Mouse (Mus musculus) adrenal gland, postnatal 4 days (tissue): ENCODE results near the gene P4ha2. TPM values are rescaled to one million over a fixed set of nuclear protein-coding genes. Genes with fewer than 3 reads are reported as not detected.

ENCODE experiments used
- DNase-seq, 2 experiments: peaks; one replicate each; pipeline ENCODE4 v3.0.0; 2021 to 2022; ENCODE audit warnings: low spot score in 2 of 2, mixed read lengths in 2 of 2
- long read RNA-seq, 2 experiments: library from polyadenylated mRNA; stranded (forward); transcript quantifications; one replicate each; pipeline ENCODE4 v2.0.0; 2021
- total RNA-seq, 2 experiments: library from RNA; stranded (reverse); gene quantifications; 2 replicates each; pipeline ENCODE4 v1.2.3; 2021

Gene P4ha2
- 10 to 100 TPM; 20.8 to 21.9 TPM for total RNA-seq
- long read RNA-seq, experiment 1, transcript P4ha2-202 (16 exons, 2,263 nt) = minor isoform, 6 of 31 reads
- long read RNA-seq, experiment 1, transcript P4ha2-201 (16 exons, 2,230 nt) = major isoform, 17 of 31 reads
- long read RNA-seq, experiment 1, partial matches to known transcripts = 4 of 31 reads
- long read RNA-seq, experiment 1, other reads (novel, unspliced or antisense) = 4 of 31 reads
- long read RNA-seq, experiment 2, transcript P4ha2-201 (16 exons, 2,230 nt) = major isoform, 17 of 46 reads
- long read RNA-seq, experiment 2, transcript P4ha2-202 (16 exons, 2,263 nt) = minor isoform, 12 of 46 reads
- long read RNA-seq, experiment 2, partial matches to known transcripts = 9 of 46 reads
- long read RNA-seq, experiment 2, other reads (novel, unspliced or antisense) = 8 of 46 reads

GRCm38 (mm10) chr11:54100045-54100691 is at the start of gene P4ha2:
Gene P4ha2, plus strand, starts transcription at chr11:54100095.
- DNase-seq = no peak

- no peak for DNase-seq
These were observed 49.7 kb upstream of the P4ha2 start for GRCm38 (mm10) chr11:54050205-54050604.

GRCm38 (mm10) chr11:54051161-54051560 is 48.7 kb upstream of the P4ha2 start:
- DNase-seq = no peak

- DNase-seq = no peak
These were observed 47.8 kb upstream of the P4ha2 start for GRCm38 (mm10) chr11:54052128-54052527.

- no peak for DNase-seq
These were observed 46.8 kb upstream of the P4ha2 start for GRCm38 (mm10) chr11:54053090-54053489.

- no peak for DNase-seq
These were observed 45.6 kb upstream of the P4ha2 start for GRCm38 (mm10) chr11:54054257-54054656.

GRCm38 (mm10) chr11:54056132-54056531 is 43.8 kb upstream of the P4ha2 start:
- no peak for DNase-seq

GRCm38 (mm10) chr11:54057428-54057827 is 42.5 kb upstream of the P4ha2 start:
- no peak for DNase-seq

GRCm38 (mm10) chr11:54058056-54058617 is 41.8 kb upstream of the P4ha2 start:
- DNase-seq = no peak

- DNase-seq = no peak
These were observed 41.3 kb upstream of the P4ha2 start for GRCm38 (mm10) chr11:54058643-54059042.

GRCm38 (mm10) chr11:54059526-54059925 is 40.4 kb upstream of the P4ha2 start:
- DNase-seq = no peak

- no peak for DNase-seq
These were observed 39.6 kb upstream of the P4ha2 start for GRCm38 (mm10) chr11:54060316-54060715.

- DNase-seq = peak; percentile 36 to 51
These were observed 37.7 kb upstream of the P4ha2 start for GRCm38 (mm10) chr11:54062086-54062752.

GRCm38 (mm10) chr11:54062753-54063471 is 37.0 kb upstream of the P4ha2 start:
- no peak for DNase-seq

- no peak for DNase-seq
These were observed 36.5 kb upstream of the P4ha2 start for GRCm38 (mm10) chr11:54063472-54063775.

GRCm38 (mm10) chr11:54064412-54064978 is 35.4 kb upstream of the P4ha2 start:
- no peak for DNase-seq

GRCm38 (mm10) chr11:54065106-54065914 is 34.6 kb upstream of the P4ha2 start:
- no peak for DNase-seq

GRCm38 (mm10) chr11:54065915-54066178 is 34.0 kb upstream of the P4ha2 start:
- DNase-seq = no peak

GRCm38 (mm10) chr11:54066400-54066799 is 33.5 kb upstream of the P4ha2 start:
- no peak for DNase-seq

- no peak for DNase-seq
These were observed 32.4 kb upstream of the P4ha2 start for GRCm38 (mm10) chr11:54067318-54067995.
